Mouse (Mus musculus): Measurements from ENCODE around the gene N4bp3. TPM values are rescaled to one million over a fixed set of nuclear protein-coding genes. Genes with fewer than 3 reads are reported as not detected.

The N4bp3 gene
- polyA plus RNA-seq, 1 experiment = 0.11 TPM

DNA sequence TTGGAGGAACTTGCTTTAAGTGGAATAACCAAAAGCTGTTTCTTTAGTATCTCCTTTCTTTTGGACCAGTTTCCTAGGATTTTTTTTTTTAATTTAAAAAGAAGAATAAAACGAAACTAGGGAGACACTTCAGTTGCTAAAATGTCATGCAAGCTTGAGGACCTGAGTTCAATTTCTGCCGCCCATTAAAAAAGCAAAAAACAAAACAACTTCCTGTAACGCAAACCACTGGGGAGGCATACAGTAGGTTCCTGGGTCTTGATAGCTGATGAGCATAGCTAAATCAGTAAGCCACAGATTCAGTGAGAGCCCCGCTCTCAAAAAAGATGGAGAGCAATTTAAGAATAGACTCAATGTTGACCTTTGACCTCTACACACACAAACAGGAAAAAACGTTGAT, 12.1 kb downstream of the N4bp3 start:
- TF ChIP-seq GATA1 (IDR thresholded peaks at IDR 0.05; ENCODE audit: low read length) = no peak

DNA sequence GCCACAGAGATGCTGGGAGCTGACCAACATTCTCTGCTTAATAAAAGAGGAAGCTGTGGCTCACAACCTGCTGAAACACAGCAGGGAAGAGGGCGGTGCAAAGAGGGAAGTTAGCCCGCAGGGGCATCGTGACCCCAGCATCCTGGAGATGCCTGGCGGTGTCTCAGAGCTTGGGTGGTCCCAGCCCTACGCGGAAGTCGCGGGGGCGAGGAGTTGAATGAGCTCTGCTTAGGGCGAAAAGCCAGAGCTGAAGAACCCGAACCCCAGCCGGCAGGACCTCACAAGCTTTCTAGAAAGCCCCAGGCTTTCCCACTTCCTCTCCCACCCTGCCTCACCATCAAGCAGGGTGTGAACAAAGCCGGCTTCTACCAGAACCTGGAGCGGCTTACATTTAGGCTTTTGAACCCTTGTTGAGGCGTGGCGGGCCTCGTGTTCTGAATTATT, 12.6 kb downstream of the N4bp3 start:
- TF ChIP-seq GATA1 (IDR thresholded peaks at IDR 0.05; ENCODE audit: low read length) = no peak

DNA sequence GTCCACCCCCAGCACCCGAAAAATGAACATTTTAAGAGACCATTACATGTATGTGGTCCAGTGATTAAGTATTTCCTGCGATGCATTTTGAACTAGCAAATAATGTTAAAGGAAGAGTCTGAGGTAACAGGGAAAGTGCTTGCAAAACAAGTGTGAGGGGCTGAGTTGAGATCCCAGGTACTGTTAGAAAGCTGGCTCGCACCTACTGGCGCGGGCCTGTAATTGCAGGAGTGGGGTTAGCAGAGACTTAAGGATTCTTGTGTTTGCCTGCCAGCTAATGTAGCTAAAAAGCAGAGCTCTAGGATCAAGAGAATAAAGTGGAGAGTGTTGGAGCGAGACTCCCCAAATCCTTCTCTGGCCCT, 14.3 kb downstream of the N4bp3 start:
- TF ChIP-seq GATA1 (IDR thresholded peaks at IDR 0.05; ENCODE audit: low read length) = no peak

DNA sequence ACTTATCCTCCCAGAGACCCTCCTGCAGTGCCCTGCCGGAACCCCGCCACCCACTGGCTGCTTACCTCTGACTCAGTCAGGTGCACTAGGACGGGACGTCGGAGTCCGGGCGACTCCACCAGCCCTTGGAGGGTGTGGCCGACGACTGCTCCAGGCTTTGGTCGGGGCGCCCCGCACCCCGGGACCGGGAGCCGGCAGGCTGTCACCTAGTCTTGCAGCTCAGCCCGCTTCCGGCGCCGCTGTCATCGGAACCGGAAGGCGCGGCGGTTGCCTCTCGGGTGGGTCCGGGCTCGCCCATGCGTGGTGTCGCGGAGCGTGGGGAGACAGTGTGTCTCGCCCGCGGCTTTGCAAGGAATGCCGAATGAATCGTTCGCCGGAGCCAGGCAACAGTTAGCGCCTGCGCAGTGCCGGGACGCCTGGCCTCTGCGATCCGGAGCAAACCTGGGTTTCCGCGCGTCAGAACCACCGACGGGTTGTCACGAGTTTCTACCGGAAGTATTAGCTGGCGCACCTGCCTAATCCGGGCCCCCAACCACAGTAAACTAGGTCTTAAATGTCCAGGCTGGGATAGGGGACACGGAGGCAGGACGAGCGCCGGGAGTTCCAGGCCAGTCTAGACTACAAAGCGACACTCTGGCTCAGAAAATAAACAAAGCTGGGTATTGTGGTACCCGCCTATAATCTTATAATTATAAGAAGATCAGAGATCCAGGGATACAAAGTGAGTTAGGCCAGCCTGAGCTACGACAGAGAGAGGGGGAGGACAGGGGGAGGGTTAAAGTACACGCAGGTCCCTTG, 14.9 kb downstream of the N4bp3 start, which contains the start of gene Rmnd5b:
Rmnd5b (minus strand) TSS at position 372 of the 798 bp plus-strand sequence.
- TF ChIP-seq GATA1 (IDR thresholded peaks at IDR 0.05; ENCODE audit: low read length) = no peak

DNA sequence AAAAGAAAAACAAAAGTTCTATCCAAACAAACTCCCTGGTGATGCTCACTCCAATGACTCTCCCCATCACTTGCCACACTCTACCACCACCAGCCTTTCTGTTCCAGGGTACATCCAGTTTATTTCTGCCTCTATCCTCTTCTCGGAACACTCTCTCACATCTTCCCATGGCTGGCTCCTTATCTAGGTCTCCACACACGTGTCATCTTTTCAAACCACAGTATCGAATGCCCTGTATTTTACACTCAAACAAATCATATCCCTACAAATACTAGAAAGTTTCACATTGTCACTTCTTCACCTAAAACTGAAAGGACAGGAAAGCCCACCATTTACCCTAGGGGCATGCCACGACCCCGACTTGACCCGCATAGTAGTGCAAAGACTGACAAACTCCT, 15.5 kb downstream of the N4bp3 start:
- no peak for TF ChIP-seq GATA1 (IDR thresholded peaks at IDR 0.05; ENCODE audit: low read length)

DNA sequence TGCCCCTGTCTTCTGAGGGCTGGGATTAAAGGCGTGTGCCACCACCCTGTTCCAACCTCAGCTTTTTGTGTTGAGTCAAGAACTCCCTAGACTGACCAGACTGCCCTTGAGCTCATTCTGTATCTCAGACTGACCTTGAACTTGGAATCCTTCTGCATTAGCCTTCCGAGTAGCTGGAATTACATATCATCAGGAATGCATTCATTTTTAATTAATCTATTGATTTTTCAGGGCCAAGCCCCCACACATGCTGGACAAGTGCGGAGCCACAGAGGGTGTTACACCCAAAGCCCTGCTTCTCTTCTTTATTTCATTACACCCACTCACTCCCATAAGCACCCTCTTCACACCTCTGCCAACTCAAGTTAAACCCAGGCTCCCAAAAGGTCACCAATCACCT, 16.9 kb downstream of the N4bp3 start:
- TF ChIP-seq GATA1 (IDR thresholded peaks at IDR 0.05; ENCODE audit: low read length) = no peak

DNA sequence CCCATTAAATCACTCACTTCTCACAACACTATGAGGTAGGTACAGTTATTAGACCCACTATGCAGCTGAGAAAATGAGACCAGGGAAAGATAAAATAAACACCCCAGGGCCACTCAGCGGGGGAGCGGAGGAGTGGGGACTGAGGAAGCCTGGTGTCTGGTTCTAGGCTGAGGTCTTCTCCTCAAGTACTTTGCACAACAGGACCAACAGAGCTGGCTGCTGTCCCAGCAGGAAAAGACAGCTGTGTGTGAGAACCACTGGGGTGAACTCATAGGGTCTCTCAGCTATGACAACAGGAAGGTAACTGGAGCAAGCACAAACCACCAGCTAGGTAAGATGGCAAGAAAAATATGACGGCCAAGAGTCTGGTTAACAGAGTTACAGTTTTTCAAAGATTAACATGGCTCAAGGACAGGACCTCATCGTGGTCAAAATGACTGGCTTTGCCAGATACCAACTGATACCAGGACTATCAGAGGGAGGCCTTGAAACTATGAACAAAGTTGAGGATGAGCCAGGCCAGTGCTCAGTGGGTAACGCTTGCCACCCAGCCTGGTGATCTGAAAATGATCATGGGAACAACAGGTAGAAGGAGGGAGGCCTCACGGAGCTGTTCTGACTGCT, 18.4 kb downstream of the N4bp3 start:
- no peak for TF ChIP-seq GATA1 (IDR thresholded peaks at IDR 0.05; ENCODE audit: low read length)

DNA sequence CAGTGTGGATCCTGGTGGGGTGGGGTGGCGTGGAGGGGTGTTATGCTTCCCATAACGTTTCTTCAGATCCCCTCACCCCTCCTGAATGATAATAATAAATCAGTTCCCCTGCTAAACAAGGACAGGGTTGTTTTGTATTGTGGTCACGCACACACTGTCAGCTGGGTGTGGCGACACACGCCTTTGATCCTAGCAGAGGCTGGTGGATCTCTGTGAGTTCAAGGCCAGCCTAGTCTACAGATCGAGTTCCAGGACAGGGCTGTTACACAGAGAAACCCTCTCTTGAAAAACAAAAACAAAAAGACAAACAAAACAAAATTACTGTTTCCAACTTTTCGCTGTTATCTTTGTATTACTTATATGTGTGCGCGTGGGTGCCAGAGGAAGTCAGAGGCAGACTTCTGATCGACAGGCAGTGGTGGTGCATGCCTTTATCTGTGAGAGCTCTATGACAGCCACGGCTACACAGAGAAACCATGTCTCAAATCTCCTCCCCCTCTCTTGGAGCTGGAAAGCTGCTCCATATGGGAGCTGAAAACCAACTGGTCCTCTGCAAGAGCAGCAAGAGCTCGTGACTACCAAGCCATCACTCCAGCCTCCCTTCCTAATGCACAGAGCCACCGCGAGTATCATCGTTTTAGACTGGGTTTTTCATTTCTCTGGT, 20.9 kb downstream of the N4bp3 start:
- TF ChIP-seq GATA1 (IDR thresholded peaks at IDR 0.05; ENCODE audit: low read length) = no peak

DNA sequence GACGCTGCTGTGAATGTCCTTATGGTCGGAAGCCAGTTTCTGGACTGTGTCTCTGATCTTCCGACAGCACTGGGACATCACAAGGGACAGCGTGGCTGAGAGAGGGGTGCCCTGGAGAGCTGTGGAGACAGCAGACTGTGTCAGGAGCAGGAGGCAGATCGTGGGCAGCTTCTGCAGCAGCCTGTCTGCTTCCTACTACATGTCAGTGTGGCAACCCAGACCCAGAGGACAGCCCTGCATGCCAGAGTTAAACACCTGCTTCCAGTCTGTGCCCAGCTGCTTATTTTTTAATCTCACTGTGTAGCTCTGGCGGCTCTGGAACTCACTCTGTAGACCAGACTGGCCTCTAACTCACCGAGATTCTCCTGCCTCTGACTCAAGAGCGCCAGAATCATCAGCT, 22.7 kb downstream of the N4bp3 start:
- TF ChIP-seq GATA1 (IDR thresholded peaks at IDR 0.05; ENCODE audit: low read length) = no peak

DNA sequence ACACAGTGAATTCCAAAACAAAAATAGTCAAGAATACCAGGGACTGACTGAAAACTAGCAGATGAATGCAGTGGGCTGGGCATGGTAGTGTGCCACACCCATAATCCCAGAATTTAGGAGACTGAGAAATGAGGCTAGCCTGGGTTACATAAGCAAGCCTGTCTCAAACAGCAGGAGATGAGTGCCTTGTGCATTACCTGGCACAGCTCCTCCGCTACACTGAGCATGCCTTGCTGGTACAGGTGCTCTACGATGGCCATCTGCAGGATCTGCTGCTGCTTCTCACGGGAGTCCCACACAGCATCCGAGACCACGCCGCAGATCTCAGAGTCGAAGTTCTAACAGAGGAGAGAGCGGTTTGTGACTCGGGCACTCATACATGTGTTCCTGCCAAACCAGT, 23.2 kb downstream of the N4bp3 start:
- TF ChIP-seq GATA1 (IDR thresholded peaks at IDR 0.05; ENCODE audit: low read length) = no peak

DNA sequence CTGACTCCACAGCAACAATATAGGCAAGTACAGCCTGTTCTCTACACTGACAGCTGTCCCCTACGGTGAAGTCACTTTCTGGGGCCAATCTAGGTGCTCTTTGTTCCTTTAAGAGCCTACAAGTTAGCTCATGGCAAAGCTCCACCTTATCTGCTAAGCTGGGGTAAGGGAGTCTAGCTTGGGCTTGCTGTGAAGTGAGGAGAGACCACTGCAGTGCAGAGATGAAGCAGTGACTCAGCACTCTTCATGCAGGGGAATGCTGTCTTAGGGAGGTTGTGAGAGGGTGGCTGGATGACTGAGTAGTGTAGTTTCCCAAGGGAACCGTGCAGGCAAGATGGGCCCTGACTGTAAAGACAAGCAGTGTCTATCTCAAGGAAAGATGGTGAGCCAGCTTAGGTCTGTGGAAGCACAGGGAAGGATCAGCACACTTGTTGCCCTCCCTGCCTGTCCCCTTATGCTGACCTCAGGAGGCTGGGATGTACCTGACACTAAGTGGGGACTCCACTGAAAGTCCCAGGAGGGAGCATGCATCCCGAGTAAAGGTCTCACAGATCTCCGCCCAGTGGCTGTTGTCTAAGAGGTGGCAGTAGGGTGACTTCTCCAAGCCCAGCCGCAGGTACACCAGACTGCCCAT, 25.3 kb downstream of the N4bp3 start:
- no peak for TF ChIP-seq GATA1 (IDR thresholded peaks at IDR 0.05; ENCODE audit: low read length)

DNA sequence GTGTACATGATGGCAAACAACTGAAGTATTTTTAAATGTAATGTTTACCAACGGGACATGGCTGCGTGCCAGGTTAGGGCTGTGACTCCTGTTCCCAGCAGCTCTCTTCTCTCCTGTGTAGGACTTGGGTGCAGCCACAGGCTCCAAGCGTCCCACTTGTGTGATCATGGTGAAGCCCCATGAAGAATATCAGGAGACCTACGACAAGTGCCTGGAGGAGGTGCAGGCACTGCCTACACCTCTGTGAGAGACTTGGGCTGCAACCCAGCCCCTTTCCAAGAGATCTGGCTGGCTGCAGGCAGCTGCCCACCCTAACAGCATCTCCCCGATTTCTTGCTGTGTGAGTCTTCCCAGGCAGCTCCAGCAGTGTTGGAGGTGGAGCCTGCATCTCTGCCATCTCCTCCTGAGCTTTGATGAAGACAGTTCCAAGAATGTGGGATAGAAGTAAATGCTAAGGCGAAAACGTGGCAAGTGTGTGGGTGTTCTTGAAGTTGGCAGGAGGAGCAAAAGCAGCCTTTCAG, 27.6 kb downstream of the N4bp3 start:
- TF ChIP-seq GATA1 (IDR thresholded peaks at IDR 0.05; ENCODE audit: low read length) = no peak

DNA sequence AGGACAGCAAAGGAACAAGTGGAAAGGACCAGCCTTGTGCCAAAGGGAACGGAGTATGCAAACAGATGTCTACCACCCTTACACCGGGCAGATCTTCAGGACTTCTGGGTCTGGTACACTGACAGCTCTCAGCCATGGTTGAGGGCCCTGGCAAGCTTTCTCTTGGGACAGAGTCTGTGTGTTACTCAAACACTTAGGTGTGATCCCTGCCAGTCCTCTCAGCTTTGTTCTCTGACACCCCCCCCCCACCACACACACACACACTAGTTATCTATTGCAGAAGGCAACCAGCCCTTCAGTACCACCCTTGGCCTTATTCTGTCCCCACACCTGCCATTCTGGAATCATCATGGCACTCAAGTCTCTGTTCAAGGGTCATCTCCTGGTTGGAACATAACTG, 28.9 kb downstream of the N4bp3 start:
- no peak for TF ChIP-seq GATA1 (IDR thresholded peaks at IDR 0.05; ENCODE audit: low read length)

DNA sequence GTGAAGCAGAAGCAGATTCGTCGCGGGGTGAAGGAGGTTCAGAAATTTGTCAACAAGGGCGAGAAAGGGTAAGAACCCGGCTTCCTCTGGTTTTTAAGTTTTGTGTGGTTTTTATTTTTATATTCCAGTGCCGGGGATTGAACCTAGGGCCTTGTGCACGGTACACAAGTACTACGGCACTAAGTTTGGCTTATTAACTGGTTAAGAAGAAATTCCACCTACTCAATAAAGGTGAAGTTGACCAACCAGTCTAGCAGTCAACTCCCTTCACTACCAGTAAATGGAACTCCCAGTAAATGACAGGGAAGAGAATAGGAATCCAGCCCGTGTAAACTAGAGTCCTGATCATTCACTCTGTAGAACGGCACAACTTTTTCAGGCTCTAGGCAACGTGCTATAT, 30.6 kb downstream of the N4bp3 start:
- TF ChIP-seq GATA1 (IDR thresholded peaks at IDR 0.05; ENCODE audit: low read length) = no peak

DNA sequence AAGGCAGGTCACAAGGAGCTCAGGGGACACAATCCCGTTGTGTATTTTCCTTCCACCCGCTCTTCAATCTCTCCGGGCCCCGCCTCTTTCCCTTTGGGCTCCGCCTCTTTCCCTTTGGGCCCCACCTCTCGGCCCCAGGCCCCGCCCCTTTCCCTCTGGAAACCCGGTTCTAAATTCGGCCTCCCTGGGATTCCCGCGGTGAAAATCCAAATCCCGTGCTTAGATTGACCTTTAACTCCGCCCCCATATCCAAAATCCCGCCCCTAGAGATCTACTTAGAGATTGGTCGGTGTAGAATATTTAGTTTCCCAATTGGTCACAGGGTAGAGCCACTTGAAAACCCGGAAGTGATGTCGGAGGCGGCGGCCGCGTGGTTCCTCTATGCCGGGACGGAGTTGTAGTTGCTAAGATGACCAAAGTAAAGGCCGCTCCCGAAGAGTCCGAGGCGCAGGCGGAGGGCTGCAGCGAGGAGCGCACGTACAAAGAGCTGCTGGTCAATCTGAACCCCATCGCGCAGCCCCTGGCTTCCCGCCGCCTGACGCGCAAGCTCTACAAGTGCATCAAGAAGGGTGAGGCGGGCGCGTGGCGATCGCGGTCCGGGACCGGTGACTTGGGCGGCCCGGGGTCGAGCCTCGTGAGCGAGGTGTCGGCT, 31.1 kb downstream of the N4bp3 start, which contains the start of gene Nhp2:
Nhp2 (plus strand) TSS at position 327 of the 652 bp plus-strand sequence.
- TF ChIP-seq GATA1 (IDR thresholded peaks at IDR 0.05; ENCODE audit: low read length) = no peak

Data from G1E-ER4 (cell line).